Mouse (Mus musculus) activated CD4-positive, CD25-positive, alpha-beta regulatory T cell, adult 4 months (primary cell): ENCODE results near the gene Dock1. TPM values are rescaled to one million over a fixed set of nuclear protein-coding genes. Genes with fewer than 3 reads are reported as not detected.

Experiments used
- ATAC-seq: one replicate; pipeline ENCODE4 v1.8.0; 2017
- polyA plus RNA-seq, 2 experiments: library from polyadenylated mRNA; unstranded; fragments of 100-300 nt; shearing (Covaris generic); gene quantifications; one replicate each; pipeline ENCODE4 v1.2.1; 2017

Dock1 gene
- polyA plus RNA-seq, result under 1 TPM in 1 of 2 experiments, not detected in 1; 0.09 TPM

GRCm38 (mm10) chr7:134670312-134671002 lies at the start of gene Dock1:
Gene Dock1, plus strand, starts transcription at chr7:134670654.
- no peak for ATAC-seq

DNA sequence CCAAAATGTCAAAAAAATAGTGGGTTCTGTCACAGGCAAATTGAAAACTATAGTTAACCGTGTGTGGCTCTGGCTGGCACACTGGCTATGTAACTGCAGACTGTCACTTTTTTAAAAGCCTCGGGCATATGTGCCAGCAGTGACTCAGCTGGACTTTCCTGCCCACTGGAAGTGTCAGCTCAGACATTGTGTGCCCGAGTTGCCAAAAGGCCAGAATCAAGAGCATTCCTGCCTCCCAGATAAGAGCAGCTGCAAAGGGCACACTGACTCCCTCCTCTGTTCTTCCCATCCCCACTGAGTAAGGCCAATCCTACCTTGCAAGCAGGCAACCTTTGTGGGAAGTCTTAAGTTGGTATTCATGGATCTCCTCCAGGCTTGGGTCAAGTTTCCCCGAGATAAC lies 42.5 kb upstream of the Dock1 start:
- no peak for ATAC-seq

GRCm38 (mm10) chr7:134650246-134650830 lies 20.1 kb upstream of the Dock1 start:
- no peak for ATAC-seq

DNA sequence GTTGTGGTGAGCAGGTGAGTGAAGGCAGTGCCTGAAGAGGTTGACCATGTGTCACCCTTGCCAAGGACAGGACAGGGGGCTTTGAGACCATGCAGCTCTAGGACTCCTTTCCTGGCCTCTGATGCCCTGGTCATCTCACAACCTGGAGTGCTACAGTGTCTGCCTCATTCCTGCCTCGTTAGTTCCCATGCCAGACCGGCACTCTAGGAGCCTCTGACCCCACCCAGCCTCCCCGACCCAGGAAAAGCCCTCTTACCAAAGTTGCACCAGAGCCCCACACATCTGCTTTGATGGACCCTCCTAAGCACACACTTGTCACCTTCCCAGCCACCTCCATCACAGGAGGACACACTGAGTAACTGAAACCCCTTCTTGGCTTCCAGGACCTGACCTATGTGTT lies 19.4 kb upstream of the Dock1 start:
- no peak for ATAC-seq

GRCm38 (mm10) chr7:134663241-134663640 lies 7.2 kb upstream of the Dock1 start:
- ATAC-seq, result no peak

- ATAC-seq, result no peak
Observed at GRCm38 (mm10) chr7:134665642-134666282, 4.7 kb upstream of the Dock1 start.

- no peak for ATAC-seq
Observed at GRCm38 (mm10) chr7:134667271-134667702, 3.2 kb upstream of the Dock1 start.

DNA sequence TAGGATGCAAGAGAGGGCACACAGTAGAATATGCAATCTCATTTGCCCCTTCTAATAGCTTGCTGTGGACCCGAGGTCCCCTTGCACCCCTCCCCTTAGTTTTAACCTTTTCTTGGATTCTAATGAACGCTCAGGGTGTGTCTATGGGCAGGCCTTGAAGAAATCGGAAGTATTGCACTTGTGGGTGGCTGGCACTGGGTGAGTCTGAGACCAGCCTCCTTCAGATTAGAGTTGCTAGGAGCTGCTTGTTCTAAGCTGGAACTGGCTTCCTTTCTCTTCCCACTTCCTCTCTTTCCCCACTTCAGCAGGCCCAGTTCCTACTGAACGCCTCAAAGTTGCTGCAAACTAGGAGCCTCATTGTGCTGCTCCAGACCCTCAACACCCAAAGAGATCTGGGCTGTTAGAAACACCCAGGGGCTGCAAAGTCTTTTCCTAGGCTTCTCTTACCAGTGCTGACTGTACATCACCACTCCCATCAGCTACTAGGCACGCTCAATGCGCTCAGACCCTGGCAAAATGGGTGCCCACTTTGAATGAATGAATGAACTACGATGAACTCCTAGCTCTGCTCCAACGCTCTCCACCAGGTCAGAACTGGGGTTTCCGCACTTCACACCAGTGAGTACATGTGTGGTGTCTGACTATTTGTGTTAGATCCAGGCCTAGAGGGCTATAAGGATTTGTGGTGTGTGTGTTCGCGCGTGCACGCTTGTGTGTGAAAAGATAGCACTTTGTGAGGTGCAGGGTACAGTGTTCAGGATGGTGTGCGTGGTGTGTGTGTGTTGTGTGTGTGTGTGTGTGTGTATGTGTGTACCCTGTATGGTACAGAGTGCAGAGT lies 761 bp upstream of the Dock1 start:
- no peak for ATAC-seq

DNA sequence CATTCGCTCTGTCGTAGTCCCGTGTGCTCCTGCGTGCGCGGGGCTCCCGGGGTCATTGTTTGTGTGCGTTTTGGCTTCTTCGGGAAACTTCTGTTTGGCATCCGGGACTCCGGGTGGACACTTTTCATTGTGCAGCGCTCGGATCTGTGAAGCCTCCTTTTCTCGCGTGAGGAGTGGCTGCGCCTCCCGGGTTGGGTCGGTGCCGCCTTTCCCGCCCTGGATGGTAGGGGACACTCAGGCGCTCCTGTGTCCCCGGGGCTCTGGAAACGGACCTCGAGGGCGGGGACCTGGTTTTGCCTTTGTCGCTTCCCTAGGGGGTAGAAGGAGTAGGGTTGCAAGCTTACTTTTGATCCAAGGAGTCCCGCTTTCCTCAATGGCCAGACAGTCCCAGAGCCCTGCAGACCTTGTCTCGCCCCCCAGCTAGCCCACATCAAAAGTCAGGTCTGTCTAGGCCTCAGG lies 578 bp downstream of the Dock1 start:
- ATAC-seq, result no peak

DNA sequence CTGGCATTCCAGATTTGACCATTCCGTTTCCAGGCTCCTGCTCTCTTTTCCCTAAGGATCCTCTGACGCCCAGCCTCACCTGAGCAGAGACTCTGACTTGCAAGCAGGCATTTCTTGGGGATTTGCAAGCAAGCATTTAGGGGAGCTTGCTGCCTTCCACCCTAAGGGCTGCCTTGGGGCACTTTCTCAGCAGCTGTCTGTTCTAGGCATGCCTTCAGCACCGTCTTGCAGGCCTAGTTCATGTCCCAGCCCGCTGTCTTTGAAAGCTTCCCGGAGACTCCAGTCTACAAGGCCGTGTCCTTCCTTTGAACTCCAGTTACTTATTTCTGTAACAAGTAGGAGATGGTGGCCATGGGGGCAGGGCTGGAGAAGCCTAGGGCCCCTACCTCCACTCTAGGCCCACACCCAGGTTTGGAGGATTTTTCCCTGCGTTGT lies 1.0 kb downstream of the Dock1 start:
- ATAC-seq, result no peak

GRCm38 (mm10) chr7:134673135-134673534 lies 2.7 kb downstream of the Dock1 start:
- ATAC-seq, result no peak

DNA sequence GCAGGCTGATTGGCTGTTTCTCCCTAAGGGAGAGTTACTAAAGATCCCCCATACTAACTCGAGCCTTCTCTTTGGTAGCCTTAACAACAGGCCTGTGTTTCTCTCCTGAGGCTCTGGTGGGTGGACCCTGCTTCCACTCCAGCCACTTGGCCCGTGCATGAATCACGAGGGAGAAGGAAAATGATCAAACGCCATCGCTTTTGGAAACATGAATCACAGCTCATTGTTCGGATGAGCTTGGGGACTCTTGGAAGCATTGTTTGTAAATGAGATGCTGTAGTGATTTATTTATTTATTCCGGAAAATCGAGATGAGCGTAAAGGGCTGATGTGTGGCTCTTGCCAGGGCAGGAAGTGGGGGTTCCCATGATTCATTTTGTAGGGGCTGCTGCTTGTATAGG lies 3.5 kb downstream of the Dock1 start:
- no peak for ATAC-seq

DNA sequence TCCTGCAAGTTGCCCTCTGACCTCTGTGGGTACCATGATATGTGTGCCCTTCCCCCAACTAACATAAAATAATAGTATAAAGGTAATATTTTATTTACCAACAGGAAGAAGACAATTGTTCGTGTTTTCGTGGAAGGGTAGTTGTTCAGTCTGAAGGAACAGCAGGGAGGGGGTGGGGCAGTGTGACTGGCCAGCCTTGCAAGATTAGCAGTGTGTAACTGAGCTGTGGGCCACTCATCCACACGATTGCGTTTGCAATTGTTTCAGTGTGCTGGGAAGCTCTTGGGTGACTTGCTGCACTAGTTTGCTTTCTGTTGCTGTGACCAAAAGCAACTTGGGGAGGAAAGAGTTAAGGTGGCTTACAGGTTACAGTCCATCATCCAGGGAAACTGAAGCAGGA lies 7.4 kb downstream of the Dock1 start:
- ATAC-seq, result no peak

DNA sequence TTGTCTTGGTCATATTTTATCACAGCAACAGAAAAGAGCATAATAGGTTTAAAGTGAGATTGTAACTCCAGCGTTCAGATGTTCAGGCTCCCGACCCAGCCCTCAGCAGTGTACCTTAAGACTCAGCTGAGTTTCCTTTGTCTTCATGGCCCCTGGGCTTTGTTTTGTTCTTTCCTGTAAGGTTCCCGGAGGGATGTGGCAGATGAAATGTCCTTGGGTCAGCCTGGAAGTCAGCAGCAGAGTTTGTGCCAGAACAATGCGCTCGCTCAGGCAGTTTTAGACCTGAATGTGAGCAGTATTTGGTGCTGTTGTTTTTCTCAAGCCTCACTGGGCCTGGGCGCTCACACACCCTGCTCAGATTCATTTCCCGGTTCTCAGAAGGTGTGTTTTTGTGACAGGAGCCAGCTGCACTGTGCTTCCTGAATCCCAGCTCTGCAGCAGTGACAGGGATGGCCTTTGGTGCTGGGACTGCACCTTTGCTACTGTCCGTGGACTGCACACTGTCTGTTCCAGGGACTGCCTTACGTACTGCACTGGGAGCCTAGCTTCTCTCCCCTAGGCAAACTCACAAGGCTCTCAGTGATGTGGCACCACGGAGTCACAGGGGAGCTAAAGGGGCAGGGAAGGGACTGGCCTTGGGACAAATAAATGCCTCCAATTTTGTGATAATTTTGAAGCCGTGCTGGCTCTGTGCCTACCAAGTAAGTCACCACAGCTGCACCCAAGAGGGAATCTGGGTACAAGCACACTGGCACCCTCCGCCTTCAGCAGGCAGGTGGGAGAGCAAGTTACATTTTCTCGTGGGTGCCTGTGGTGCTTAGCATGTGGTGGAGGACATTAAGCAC lies 9.1 kb downstream of the Dock1 start:
- no peak for ATAC-seq

- no peak for ATAC-seq
Observed at GRCm38 (mm10) chr7:134680161-134680560, 9.7 kb downstream of the Dock1 start.

- ATAC-seq, result no peak
Observed at GRCm38 (mm10) chr7:134681729-134682527, 11.5 kb downstream of the Dock1 start.

GRCm38 (mm10) chr7:134688332-134688731 lies 17.9 kb downstream of the Dock1 start:
- ATAC-seq, result no peak

- no peak for ATAC-seq
Observed at GRCm38 (mm10) chr7:134690118-134690517, 19.7 kb downstream of the Dock1 start.

- ATAC-seq, result no peak
Observed at GRCm38 (mm10) chr7:134690806-134691205, 20.4 kb downstream of the Dock1 start.

DNA sequence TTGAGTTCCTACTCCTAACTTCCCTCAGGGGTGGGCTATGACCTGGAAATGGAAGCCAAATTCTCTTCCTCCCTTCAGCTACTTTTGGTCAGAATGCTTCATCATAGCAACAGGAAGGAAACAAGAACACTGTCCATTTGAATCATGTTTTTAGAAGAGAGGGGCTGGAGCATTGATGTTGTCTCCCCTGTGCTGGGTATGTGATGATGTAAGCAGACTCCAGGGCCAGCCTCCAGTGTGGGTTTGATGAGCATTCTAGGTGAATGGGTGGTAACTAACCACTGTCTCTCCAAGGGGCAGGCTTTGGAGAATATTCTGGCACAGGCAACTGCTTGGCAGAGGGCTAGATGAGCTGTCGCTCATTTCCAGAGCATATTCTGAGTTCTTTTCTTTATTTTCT lies 22.9 kb downstream of the Dock1 start:
- no peak for ATAC-seq

DNA sequence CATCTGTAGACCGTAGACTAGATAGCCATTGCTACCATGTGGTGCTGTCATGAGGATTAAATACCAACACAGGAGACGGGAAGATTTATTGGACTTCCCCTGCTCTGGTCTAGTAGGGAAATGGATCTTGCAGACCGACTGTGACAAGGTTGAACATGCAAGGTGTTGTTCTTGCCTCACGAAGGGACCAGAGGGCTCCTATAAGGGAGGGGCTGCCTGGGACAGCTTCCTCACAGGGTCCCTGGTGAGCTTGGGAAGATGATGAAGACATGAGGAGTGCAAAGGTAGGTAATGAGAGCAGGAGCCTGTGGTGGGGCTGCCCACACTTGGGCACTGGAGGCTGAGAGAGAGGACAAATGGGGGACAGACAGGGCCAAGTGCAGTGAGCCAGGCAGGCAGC lies 25.0 kb downstream of the Dock1 start:
- no peak for ATAC-seq
